ENCODE assay signal across 18 mouse cellular contexts in genomic region chr7:64724409-64724808, GRCm38 (mm10).
"Had no signal": no experiment of that assay in that cellular context is flagged by ENCODE, and none has a peak within 500 bp of the region (broad histone marks: within the 10 kb centered on the region; RNA-seq: fewer than 3 reads in every experiment).

No protein-coding gene starts in this region.

- H3K9ac ChIP-seq: lung, embryonic 14.5 days; midbrain, embryonic 12.5 days; neural tube, embryonic 13.5 days; neural tube, embryonic 15.5 days had no signal

- H3K9me3 ChIP-seq: midbrain, embryonic 10.5 days; midbrain, embryonic 12.5 days; neural tube, embryonic 13.5 days; neural tube, embryonic 15.5 days had no signal

- H3K4me3 ChIP-seq: midbrain, embryonic 10.5 days; midbrain, embryonic 12.5 days; myocyte; neural tube, embryonic 13.5 days; neural tube, embryonic 15.5 days had no signal

- H3K4me2 ChIP-seq: lung, embryonic 14.5 days; midbrain, embryonic 12.5 days; neural tube, embryonic 13.5 days; neural tube, embryonic 15.5 days had no signal

- H3K4me1 ChIP-seq: midbrain, embryonic 12.5 days had no signal

- H3K27ac ChIP-seq: midbrain, embryonic 10.5 days; midbrain, embryonic 12.5 days; neural tube, embryonic 13.5 days; neural tube, embryonic 15.5 days had no signal

- H3K36me3 ChIP-seq: midbrain, embryonic 10.5 days; midbrain, embryonic 12.5 days; neural tube, embryonic 15.5 days had no signal

- H3K27me3 ChIP-seq: midbrain, embryonic 12.5 days; neural tube, embryonic 13.5 days; neural tube, embryonic 15.5 days had no signal

- DNase-seq: lung, adult 18-20 months; lung, embryonic 14.5 days; lung, postnatal 10 days; lung, postnatal 4 days; midbrain, embryonic 14.5 days; retina, postnatal 1 day; right cerebral cortex, adult 18-20 months; right cerebral cortex, postnatal 25 days; right cerebral cortex, postnatal 4 days; spleen, adult 18-20 months; thymus, adult 18-20 months; thymus, postnatal 14 days; thymus, postnatal 36 days had no signal
